Mouse (Mus musculus) small intestine, adult 2 months (tissue): Measurements from ENCODE around the gene Setx. TPM values are rescaled to one million over a fixed set of nuclear protein-coding genes. Genes with fewer than 3 reads are reported as not detected.
A peak's percentile ranks its signal among the peaks of the same experiment; 100 is the strongest.
"Not testable (repeated sequence)": the region's sequence is repeated elsewhere in the genome, so short reads cannot be mapped to it uniquely, and the experiment has no call there.

Experiments used
- H3K27ac ChIP-seq: fragments of 200-500 bp; 2 replicates; pipeline ENCODE4 v1.5.1; 2012; ENCODE audit warnings: low read depth, low read length, control low read depth, inconsistent platforms; ENCODE audit not compliant: insufficient read depth
- H3K27me3 ChIP-seq: fragments of 200-500 bp; 2 replicates; pipeline ENCODE4 v1.6.1; 2012; ENCODE audit warnings: mild to moderate bottlenecking, moderate library complexity, low read length, inconsistent platforms; ENCODE audit not compliant: control insufficient read depth, insufficient read depth
- H3K36me3 ChIP-seq: fragments of 200-500 bp; 2 replicates; pipeline ENCODE4 v1.6.1; 2012; ENCODE audit warnings: mild to moderate bottlenecking, low read length, control low read depth, inconsistent platforms; ENCODE audit not compliant: control insufficient read depth, insufficient read depth
- H3K4me1 ChIP-seq: fragments of 200-500 bp; 2 replicates; pipeline ENCODE4 v1.6.1; 2012; ENCODE audit warnings: low read length, inconsistent platforms, mixed read lengths; ENCODE audit not compliant: control insufficient read depth, insufficient read depth, insufficient read length
- H3K4me3 ChIP-seq: fragments of 200-500 bp; 2 replicates; pipeline ENCODE4 v1.5.1; 2012; ENCODE audit warnings: low read depth, mild to moderate bottlenecking, control low read depth, inconsistent platforms, low read length, moderate library complexity
- CTCF ChIP-seq: fragments of 200-500 bp; IDR thresholded peaks from 2 replicates; pipeline ENCODE4 v1.5.1; 2012; ENCODE audit warnings: low read depth, mild to moderate bottlenecking, control low read depth, inconsistent platforms, low read length, moderate library complexity, mixed read lengths; ENCODE audit not compliant: insufficient replicate concordance, insufficient read length; ENCODE audit errors: extremely low read depth
- POLR2A ChIP-seq: fragments of 200-500 bp; IDR thresholded peaks from 2 replicates; pipeline ENCODE4 v1.6.1; 2012; ENCODE audit warnings: low read depth, mild to moderate bottlenecking, control low read depth, inconsistent platforms, low read length, moderate library complexity
- WGBS: fragments of 180-500 bp; shearing (Covaris S2); methylation state at CpG from one replicate; pipeline ENCODE4 v1.1.7; 2018; 5-methylcytosine and 5-hydroxymethylcytosine counted together
- polyA plus RNA-seq: library from polyadenylated mRNA; depleted of rRNA; stranded (reverse); fragments of >200 nt; gene quantifications from 2 replicates; pipeline ENCODE4 v1.2.3, GENCODE M21; 2012

Gene Setx
- polyA plus RNA-seq, 1 experiment: 3.3 TPM

DNA sequence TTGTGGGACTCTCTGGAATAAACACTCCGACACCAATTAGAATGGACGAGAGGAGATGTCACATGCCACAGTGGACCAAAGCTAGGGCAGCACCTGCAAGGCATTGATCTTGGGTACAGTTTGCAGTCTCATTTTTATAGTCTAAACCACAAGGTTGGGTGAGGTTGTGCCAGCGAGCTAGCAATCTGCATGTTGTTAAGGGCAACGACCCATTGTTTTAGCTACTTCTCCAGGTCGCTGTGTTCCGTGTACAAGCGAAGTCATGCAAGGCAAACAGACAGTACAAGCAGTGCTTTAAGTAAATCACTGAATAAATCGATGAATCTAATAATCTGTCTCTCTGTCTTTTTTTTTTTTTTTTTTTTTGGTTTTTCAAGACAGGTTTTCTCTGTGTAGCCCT, 28.3 kb upstream of the Setx start:
- TF ChIP-seq CTCF: no peak
- TF ChIP-seq POLR2A: no peak
- Histone ChIP-seq H3K4me1 (peaks cover 6% of the 10 kb centered on the region), H3K4me3 (no peak overlapping the region), H3K27ac (no peak overlapping the region), H3K27me3 (no peaks in the 10 kb centered on the region), H3K36me3 (no peaks in the 10 kb centered on the region)
- WGBS: 75% methylated on average over 8 of the region's 8 CpGs

DNA sequence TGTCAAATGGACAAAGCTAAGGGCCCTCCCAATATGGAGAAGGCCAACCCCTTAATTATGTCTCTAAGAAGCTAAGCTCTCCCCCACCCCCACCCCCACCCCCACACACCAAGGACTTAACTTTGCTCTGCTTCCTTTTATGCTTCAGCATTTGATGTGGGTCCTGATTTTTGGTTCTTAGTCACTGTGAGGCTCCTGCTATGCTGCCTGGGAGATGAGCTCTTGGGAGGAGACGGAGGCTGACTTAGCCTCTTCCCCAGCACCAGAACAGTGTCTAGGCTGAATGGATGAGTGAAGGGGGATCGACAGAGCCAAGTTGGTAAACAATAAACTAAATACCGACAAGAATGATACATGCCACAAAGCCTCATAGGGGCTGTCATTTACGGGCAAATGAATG, 27.2 kb upstream of the Setx start:
- H3K4me3 ChIP-seq: no peak overlapping the region
- whole genome bisulfite sequencing: 72% methylated on average over 4 of the region's 4 CpGs
- no peaks in the 10 kb centered on the region for H3K36me3 ChIP-seq
- no peaks in the 10 kb centered on the region for H3K27me3 ChIP-seq
- no peak overlapping the region for H3K27ac ChIP-seq
- H3K4me1 ChIP-seq: peaks cover 7% of the 10 kb centered on the region
- TF ChIP-seq POLR2A (no peak), CTCF (no peak)

DNA sequence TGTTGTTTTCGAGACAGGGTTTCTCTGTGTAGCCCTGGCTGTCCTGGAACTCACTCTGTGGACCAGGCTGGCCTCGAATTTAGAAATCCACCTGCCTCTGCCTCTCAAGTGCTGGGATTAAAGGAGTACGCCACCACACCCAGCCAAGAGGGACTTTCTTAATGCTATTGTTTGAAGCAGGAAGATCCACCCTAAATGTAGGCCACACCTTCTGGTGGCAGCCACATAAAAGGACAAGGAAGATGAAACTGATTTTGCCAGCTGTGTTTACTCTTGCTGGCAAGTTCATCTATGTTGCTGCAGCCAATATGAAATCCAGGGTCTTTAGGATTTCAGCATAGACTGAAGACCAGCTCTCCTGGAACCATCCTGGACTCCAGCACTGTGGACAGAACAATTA, 26.5 kb upstream of the Setx start:
- no peak overlapping the region for H3K27ac ChIP-seq
- H3K27me3 ChIP-seq: no peaks in the 10 kb centered on the region
- H3K4me3 ChIP-seq: no peak overlapping the region
- peaks cover 7% of the 10 kb centered on the region for H3K4me1 ChIP-seq
- 58% methylated on average over 3 of the region's 3 CpGs for whole genome bisulfite sequencing
- H3K36me3 ChIP-seq: no peaks in the 10 kb centered on the region
- TF ChIP-seq CTCF (no peak), POLR2A (no peak)

DNA sequence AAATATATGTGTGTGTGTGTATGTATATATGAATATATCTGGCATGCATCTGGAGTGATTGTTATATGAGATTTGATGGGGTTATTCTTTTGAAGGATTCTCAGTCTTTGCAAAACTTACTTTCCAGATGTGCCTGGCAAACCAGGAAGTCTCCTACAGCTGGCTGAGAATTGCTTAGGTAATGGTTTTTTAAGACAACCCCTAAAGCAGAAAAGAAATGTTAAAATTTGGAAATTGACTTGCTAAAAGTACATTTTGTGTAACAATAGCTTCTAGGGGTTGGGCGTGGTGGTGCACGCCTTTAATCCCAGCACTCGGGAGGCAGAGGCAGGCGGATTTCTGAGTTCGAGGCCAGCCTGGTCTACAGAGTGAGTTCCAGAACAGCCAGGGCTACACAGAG, 26.0 kb upstream of the Setx start:
- WGBS: 93% methylated on average over 5 of the region's 5 CpGs
- H3K4me3 ChIP-seq, H3K27me3 ChIP-seq, H3K27ac ChIP-seq, H3K4me1 ChIP-seq, H3K36me3 ChIP-seq: not testable (repeated sequence)

DNA sequence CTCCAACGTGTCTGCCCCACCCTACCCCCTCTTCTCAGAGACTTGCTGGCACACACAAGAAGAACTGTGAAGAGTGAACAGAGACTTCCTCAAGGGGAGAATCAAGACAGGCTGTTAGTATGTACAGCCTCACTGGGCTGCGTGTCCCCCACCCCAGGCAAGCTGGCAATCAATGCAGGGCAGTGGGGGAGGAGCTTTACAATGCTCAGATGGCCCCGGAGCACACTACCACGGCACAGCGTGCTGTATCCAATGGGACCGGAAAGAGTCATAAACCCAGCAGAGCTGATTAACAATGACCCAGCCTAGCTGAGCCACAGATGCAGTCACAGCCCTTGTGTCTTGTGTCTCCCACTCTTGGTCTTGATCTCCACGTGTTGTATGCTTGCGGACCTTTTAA, 25.2 kb upstream of the Setx start:
- 40% methylated on average over 8 of the region's 8 CpGs for WGBS
- Histone ChIP-seq H3K27ac (no peak overlapping the region), H3K4me1 (peaks cover 7% of the 10 kb centered on the region), H3K27me3 (no peaks in the 10 kb centered on the region), H3K4me3 (no peak overlapping the region), H3K36me3 (no peaks in the 10 kb centered on the region)
- no peak for TF ChIP-seq POLR2A
- no peak for TF ChIP-seq CTCF

DNA sequence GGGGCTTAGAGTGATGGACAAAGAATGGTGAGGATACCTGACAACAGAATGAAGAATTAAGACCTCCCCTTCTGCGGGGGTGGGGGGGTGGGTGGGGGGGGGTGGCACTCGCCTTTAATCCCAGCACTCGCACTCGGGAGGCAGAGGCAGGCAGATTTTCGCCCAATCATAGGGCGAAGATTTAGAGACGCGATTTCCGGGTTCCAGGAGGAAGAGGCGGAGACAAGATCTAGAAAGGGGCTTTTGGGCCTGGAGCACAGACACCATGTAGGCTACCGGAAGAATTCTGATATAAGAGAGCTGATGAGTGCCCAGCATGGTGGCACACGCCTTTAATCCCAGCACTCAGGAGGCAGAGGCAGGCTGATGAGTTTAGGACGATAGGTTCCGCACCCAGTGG, 24.3 kb upstream of the Setx start:
- TF ChIP-seq POLR2A (no peak), CTCF (no peak)
- peaks cover 7% of the 10 kb centered on the region for H3K4me1 ChIP-seq
- H3K27ac ChIP-seq: no peak overlapping the region
- H3K27me3 ChIP-seq: no peaks in the 10 kb centered on the region
- H3K36me3 ChIP-seq: no peaks in the 10 kb centered on the region
- no peak overlapping the region for H3K4me3 ChIP-seq
- 93% methylated on average over 14 of the region's 14 CpGs for WGBS

DNA sequence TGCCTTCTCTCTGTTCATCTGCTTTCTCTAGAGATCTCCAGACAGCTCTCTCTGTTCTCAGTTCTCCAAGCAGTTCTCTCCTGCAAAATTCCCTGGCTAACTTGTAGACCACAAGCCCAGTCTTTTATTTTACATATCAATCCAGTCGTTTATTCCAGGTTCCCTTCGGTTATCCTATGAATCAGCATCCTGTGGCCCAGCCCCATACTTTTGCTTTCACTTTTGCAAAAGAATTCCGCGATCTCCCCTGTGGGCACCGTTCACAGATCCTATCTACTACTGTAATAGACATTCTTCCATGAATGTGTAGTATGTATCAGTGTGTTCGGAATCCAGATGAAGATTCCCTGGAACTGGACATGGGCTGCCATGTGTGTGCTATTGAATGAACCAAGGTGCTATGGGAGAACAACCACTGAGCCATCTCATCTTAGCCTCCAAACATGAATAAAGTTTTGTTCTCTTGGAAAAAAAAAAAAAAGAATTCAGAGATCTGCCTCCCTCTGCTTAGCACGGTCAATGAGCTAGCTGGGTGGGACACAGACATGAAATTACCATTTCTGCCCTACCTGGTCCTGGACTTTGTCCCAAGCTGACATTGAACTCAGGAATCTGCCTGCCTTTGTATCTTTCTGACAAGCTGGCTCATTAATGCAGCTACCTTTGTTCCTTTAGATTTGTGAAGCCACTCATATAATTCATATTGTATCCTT, 23.0 kb upstream of the Setx start:
- peak overlapping the region; percentile 76 for H3K27ac ChIP-seq
- H3K4me1 ChIP-seq: peaks cover 7% of the 10 kb centered on the region
- TF ChIP-seq POLR2A: no peak
- TF ChIP-seq CTCF: no peak
- H3K4me3 ChIP-seq: 0 out of 2 replicates have a peak overlapping the region, but pooled peaks have one; percentile 11
- H3K36me3 ChIP-seq: no peaks in the 10 kb centered on the region
- no peaks in the 10 kb centered on the region for H3K27me3 ChIP-seq
- 13% methylated on average over 7 of the region's 7 CpGs for WGBS

DNA sequence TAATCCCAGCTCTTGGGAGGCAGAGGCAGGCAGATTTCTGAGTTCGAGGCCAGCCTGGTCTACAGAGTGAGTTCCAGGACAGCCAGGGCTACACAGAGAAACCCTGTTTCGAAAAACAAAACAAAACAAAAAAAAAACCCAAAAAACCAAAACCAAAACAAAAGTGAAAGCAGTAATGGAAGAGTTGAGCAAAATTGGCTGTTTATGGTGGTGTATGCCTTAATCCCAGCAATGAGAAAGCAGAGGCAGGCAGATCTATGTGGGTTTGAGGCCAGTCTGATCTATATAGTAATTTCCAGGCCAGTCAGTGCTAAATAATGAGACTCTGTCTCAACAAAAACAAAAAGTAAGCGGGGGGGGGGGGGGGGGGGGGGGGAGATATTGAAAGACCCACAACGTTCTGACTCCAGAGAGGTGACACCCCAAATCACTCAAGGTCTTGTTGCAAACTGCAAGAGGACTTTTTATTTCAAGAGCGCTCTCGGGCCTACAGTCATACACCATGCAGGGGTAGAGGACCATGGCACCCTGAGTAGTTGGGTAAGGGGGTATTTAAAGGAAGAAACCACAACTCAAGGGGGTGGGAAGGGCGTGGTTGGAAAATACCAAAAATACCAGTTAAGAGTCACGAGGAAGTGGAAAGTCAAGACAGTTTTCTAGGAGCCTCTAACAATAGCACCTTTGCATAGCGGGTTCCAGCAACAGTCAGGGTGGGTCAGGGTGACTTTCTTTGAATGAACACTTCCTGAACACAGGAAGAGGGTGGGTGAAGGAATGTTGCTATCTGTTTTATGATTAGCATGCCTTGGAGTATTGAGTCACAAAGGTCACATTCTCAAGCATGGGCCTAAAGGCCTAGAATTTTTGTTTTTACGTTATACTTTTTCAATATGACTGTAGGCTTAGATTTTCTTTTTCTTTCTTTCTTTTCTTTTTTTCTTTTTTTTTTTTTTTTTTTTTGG, 21.3 kb upstream of the Setx start:
- 62% methylated on average over 10 of the region's 10 CpGs for WGBS
- H3K4me3 ChIP-seq, H3K36me3 ChIP-seq, H3K27me3 ChIP-seq, H3K4me1 ChIP-seq, H3K27ac ChIP-seq: not testable (repeated sequence)
